Mouse (Mus musculus) lung, postnatal 0 days (tissue): ENCODE data around the gene Prkcg.

Source experiments
- CTCF ChIP-seq: IDR thresholded peaks from 2 replicates; pipeline ENCODE4 v1.5.1; 2016; ENCODE audit warnings: antibody characterized with exemption, mild to moderate bottlenecking
- EP300 ChIP-seq: IDR thresholded peaks from 2 replicates; pipeline ENCODE4 v1.6.1; 2016; ENCODE audit warnings: antibody characterized with exemption, mild to moderate bottlenecking, control low read depth

- TF ChIP-seq CTCF (peak; percentile 60), EP300 (no peak)
These were observed 24.5 kb upstream of the Prkcg start for GRCm38 (mm10) chr7:3264390-3265022.
